Mouse (Mus musculus) adipocyte (in vitro differentiated cells): Measurements from ENCODE around the gene Hdhd3.

Source experiments
- DNase-seq: peaks from one replicate; pipeline ENCODE4 v3.0.0-alpha.2; 2016; ENCODE audit warnings: low spot score

Hdhd3 gene

DNA sequence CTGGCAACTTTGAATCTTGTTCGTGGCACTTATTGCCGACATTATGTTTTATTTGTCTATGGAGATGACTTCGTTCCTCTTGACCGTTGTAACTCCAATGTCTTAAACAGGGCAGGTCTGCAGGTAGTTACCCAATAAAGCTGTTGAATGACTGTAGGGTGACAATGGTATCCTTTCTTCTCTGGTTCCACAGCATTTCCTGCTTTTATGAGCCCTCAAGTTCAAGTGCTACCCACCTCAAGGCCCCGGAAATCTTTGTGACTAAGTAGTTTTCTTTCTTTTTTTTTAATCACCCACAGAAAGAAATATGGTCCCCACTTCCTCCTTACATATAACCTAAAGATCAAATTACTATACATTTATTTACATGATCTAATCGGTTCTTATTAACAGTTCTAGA is 27.5 kb downstream of the Hdhd3 start:
- DNase-seq: no peak

DNA sequence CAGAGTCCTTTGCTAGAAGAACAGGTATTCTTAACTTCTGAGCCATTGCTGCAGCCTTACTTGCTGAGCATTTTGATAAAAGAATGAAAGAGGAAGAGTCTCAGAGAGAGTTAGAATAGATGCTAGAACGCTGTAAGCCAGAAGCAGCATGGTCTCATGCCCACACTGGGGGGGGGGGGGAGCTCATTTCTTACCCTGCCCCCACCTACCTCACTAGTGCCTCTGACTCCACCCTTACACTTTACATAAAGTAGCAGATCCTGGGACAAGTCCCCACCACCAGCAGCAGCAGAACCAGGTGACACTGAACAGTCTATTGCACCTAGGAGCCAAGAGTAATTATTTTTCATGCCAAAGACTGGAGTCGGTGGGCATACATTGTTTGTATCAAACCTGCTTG is 28.1 kb downstream of the Hdhd3 start:
- no peak for DNase-seq

DNA sequence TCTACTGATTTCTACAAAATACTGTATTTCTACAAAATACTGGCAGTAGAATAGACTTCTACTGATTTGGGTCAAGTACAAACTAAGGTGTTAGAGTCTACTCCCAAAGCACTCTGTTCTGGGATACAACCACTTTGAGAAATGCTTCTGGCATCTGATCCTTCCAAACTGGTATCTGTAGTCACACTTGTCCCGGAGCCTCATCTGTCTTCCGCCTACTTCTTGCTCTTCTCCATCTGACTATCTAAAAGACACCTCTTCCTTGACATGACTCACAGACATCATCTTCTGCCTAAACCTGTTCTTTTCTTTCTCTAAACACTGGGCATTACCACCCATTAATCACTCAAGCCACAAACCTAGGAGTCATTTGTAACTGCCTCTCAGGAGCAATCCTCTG is 31.2 kb downstream of the Hdhd3 start:
- DNase-seq: no peak

DNA sequence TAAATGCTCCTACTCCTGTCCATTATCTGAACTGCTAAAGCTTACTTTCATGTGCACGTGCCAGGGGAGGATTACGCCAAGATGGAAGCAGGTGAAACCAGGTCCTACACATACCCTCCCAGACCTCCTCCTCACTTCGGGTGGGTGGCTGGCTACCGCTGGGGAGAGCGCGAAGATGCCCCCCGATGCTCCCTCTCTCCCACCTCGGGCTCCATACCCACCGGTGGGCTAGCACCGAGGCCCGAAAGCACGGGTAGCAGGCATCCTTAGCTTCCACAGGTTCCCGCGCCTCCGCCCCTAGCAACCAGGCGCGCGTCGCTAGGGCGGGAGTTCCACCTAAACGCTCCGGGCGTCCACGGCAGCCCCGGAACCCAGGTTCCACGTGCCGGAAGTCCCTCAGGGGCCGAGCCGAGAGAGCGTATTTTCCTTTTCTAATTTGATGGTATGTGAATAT is 32.6 kb downstream of the Hdhd3 start, which contains the start of gene Wdr31:
TSS of gene Wdr31 (minus strand) at position 299 of the 454 bp plus-strand sequence.
- peak; percentile 60 for DNase-seq

DNA sequence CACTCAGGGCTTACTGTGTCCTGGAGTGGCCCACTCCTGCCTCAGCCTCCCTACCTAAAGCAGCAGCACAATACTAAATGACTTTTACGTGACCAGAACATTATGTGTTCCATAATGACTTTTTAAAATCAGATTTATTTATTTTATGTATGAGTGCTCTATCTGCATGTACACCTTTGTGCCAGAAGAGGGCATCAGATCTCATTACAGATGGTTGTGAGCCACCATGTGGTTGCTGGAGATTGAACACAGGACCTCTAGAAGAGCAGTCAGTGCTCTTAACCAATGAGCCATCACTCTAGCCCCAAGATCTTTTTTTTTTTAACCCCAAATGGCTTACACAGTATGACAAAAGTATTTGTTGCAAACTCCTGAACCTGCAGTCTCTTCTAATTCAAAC is 35.1 kb downstream of the Hdhd3 start:
- DNase-seq: no peak

DNA sequence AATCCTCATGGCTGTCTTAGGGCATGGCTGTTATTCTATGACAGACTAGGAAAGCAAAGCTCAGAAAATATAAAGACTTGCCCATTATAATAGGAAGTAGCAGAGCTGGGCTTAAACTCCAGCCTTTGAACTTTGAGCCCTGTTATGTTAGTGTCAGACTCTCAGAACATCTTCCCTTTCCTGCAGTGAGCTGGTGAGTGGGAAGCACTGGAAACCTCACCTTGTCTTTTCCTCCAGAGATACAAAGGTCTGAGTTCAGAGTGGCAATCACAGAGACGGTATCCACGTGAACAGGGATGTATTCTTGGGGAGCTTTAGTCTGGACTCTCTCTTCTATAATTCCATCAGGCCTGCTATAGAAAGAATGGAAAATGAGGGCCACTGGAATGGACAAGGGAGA is 40.1 kb downstream of the Hdhd3 start:
- DNase-seq: no peak

DNA sequence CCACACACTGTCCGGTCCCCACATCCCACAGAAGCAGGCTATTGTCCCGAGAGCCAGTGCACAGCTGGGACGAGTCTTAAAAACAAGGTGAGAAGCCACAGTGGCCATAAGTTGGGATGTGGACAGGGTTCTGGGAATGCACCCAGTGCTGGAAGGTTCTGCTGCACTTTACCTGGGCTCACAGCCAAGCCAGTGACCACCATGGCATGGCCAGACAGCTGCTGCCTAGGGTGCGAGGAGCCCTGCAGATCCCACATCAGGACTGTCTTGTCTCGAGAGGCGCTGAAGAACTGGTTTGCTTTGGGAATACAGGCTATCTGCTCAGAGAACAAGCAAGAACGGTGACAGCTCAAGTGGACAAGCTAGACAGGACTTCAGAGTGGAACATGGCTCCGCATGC is 42.9 kb downstream of the Hdhd3 start:
- peak; percentile 6 for DNase-seq

DNA sequence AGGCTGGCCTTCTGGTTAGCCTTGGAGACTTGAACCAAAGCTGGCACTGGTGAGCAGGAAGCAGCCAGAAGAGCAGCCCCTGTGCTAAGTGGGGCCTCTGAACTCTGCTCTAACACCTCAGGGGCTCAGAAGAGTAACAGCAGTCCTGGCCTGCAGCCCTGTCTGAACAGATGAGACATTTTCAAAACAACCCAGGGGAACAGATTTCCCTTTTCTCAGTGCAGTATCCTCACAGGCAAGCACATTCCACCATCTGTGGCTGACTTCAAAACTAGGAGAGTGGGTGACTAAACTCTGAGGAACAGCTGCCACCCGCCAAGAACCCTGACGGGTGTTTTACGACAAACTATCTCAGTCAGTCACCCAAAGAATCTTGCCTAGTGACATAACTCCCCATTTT is 44.2 kb downstream of the Hdhd3 start:
- DNase-seq: no peak

DNA sequence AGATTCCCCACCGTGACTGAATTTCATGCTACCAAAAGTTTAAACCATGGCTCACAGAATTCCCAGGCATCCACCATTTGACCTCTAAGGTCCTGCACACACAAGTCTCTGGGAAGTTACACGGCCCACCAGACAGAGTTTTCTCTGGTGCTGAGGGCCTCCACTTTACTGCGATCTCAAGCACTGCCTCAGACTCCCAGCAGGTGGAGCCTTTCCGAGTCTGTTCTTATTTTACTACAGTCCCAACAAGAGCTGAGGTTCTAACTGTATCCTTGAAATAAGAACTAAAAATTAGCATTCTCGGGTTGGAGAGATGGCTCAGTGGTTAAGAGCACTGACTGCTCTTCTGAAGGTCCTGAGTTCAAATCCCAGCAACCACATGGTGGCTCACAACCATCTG is 48.3 kb downstream of the Hdhd3 start:
- DNase-seq: peak; percentile 31
